Mouse (Mus musculus): ENCODE data around the gene Sfpq. TPM values are rescaled to one million over a fixed set of nuclear protein-coding genes. Genes with fewer than 3 reads are reported as not detected.

The Sfpq gene
- polyA plus RNA-seq, 1 experiment, result 47.9 TPM

- Histone ChIP-seq H3K27ac (ENCODE audit: insufficient read depth, low read depth, low read length) (no peak overlapping the region), H3K27me3 (ENCODE audit: control insufficient read depth, insufficient read depth, low read length) (no peaks in the 10 kb centered on the region), H3K36me3 (ENCODE audit: control insufficient read depth, insufficient read depth, low read length) (no peaks in the 10 kb centered on the region), H3K4me1 (ENCODE audit: control insufficient read depth, insufficient read depth, insufficient read length, low read length) (no peaks in the 10 kb centered on the region), H3K4me3 (ENCODE audit: low read depth, low read length) (no peak overlapping the region)
- 61% methylated on average over 4 of the region's 4 CpGs for WGBS
- TF ChIP-seq POLR2A (IDR thresholded peaks at IDR 0.05; ENCODE audit: low read depth, low read length), result no peak
- TF ChIP-seq CTCF (IDR thresholded peaks at IDR 0.05; ENCODE audit: extremely low read depth, insufficient read length, insufficient replicate concordance, low read depth, low read length), result no peak
Observed at GRCm38 (mm10) chr4:127016366-127016765, 4.8 kb upstream of the Sfpq start.

- TF ChIP-seq CTCF (IDR thresholded peaks at IDR 0.05; ENCODE audit: extremely low read depth, insufficient read length, insufficient replicate concordance, low read depth, low read length), result no peak
- no peak for TF ChIP-seq POLR2A (IDR thresholded peaks at IDR 0.05; ENCODE audit: low read depth, low read length)
- Histone ChIP-seq H3K4me3 (ENCODE audit: low read depth, low read length) (no peak overlapping the region), H3K4me1 (ENCODE audit: control insufficient read depth, insufficient read depth, insufficient read length, low read length) (no peaks in the 10 kb centered on the region), H3K27ac (ENCODE audit: insufficient read depth, low read depth, low read length) (no peak overlapping the region), H3K36me3 (ENCODE audit: control insufficient read depth, insufficient read depth, low read length) (peaks cover 14% of the 10 kb centered on the region), H3K27me3 (ENCODE audit: control insufficient read depth, insufficient read depth, low read length) (no peaks in the 10 kb centered on the region)
- WGBS, result 9% methylated on average over 13 of the region's 13 CpGs
Observed at GRCm38 (mm10) chr4:127020411-127021150, 543 bp upstream of the Sfpq start.

GRCm38 (mm10) chr4:127021989-127022626 is 984 bp downstream of the Sfpq start:
- no peaks in the 10 kb centered on the region for H3K27me3 ChIP-seq (ENCODE audit: control insufficient read depth, insufficient read depth, low read length)
- peak overlapping the region; percentile 89 for H3K4me3 ChIP-seq (ENCODE audit: low read depth, low read length)
- H3K27ac ChIP-seq (ENCODE audit: insufficient read depth, low read depth, low read length), result peak overlapping the region; percentile 95
- H3K4me1 ChIP-seq (ENCODE audit: control insufficient read depth, insufficient read depth, insufficient read length, low read length), result no peaks in the 10 kb centered on the region
- TF ChIP-seq CTCF (IDR thresholded peaks at IDR 0.05; ENCODE audit: extremely low read depth, insufficient read length, insufficient replicate concordance, low read depth, low read length) (peak; percentile 29; the same call in 1 of the 2 replicates), POLR2A (IDR thresholded peaks at IDR 0.05; ENCODE audit: low read depth, low read length) (peak; percentile 21; the same call in 1 of the 2 replicates)
- peaks cover 26% of the 10 kb centered on the region for H3K36me3 ChIP-seq (ENCODE audit: control insufficient read depth, insufficient read depth, low read length)
- under 1% methylated on average over 53 of the region's 53 CpGs for WGBS

GRCm38 (mm10) chr4:127023201-127023600 is 2.1 kb downstream of the Sfpq start:
- WGBS, result under 1% methylated on average over 9 of the region's 9 CpGs
- H3K36me3 ChIP-seq (ENCODE audit: control insufficient read depth, insufficient read depth, low read length), result peaks cover 36% of the 10 kb centered on the region
- TF ChIP-seq CTCF (IDR thresholded peaks at IDR 0.05; ENCODE audit: extremely low read depth, insufficient read length, insufficient replicate concordance, low read depth, low read length) (no peak), POLR2A (IDR thresholded peaks at IDR 0.05; ENCODE audit: low read depth, low read length) (no peak)

GRCm38 (mm10) chr4:127024240-127024639 is 3.1 kb downstream of the Sfpq start:
- H3K27ac ChIP-seq (ENCODE audit: insufficient read depth, low read depth, low read length), result no peak overlapping the region
- 15% methylated on average over 1 of the region's 1 CpGs for WGBS
- no peaks in the 10 kb centered on the region for H3K4me1 ChIP-seq (ENCODE audit: control insufficient read depth, insufficient read depth, insufficient read length, low read length)
- 0 out of 2 replicates have a peak overlapping the region, but pooled peaks have one; percentile 19 for H3K4me3 ChIP-seq (ENCODE audit: low read depth, low read length)
- H3K36me3 ChIP-seq (ENCODE audit: control insufficient read depth, insufficient read depth, low read length), result peaks cover 41% of the 10 kb centered on the region
- H3K27me3 ChIP-seq (ENCODE audit: control insufficient read depth, insufficient read depth, low read length), result no peaks in the 10 kb centered on the region
- TF ChIP-seq CTCF (IDR thresholded peaks at IDR 0.05; ENCODE audit: extremely low read depth, insufficient read length, insufficient replicate concordance, low read depth, low read length) (no peak), POLR2A (IDR thresholded peaks at IDR 0.05; ENCODE audit: low read depth, low read length) (no peak)

More at GRCm38 (mm10) chr4:127023201-127023600, 2.1 kb downstream of the Sfpq start:
- peak overlapping the region; percentile 56 for H3K4me3 ChIP-seq (ENCODE audit: low read depth, low read length)
- H3K27ac ChIP-seq (ENCODE audit: insufficient read depth, low read depth, low read length), result no peak overlapping the region
- no peaks in the 10 kb centered on the region for H3K27me3 ChIP-seq (ENCODE audit: control insufficient read depth, insufficient read depth, low read length)
- no peaks in the 10 kb centered on the region for H3K4me1 ChIP-seq (ENCODE audit: control insufficient read depth, insufficient read depth, insufficient read length, low read length)

- WGBS, result 79% methylated on average over 4 of the region's 4 CpGs
- TF ChIP-seq CTCF (IDR thresholded peaks at IDR 0.05; ENCODE audit: extremely low read depth, insufficient read length, insufficient replicate concordance, low read depth, low read length), result no peak
- no peak for TF ChIP-seq POLR2A (IDR thresholded peaks at IDR 0.05; ENCODE audit: low read depth, low read length)
- Histone ChIP-seq H3K27me3 (ENCODE audit: control insufficient read depth, insufficient read depth, low read length) (no peaks in the 10 kb centered on the region), H3K36me3 (ENCODE audit: control insufficient read depth, insufficient read depth, low read length) (peaks cover 54% of the 10 kb centered on the region), H3K4me3 (ENCODE audit: low read depth, low read length) (no peak overlapping the region), H3K27ac (ENCODE audit: insufficient read depth, low read depth, low read length) (no peak overlapping the region), H3K4me1 (ENCODE audit: control insufficient read depth, insufficient read depth, insufficient read length, low read length) (no peaks in the 10 kb centered on the region)
Observed at GRCm38 (mm10) chr4:127026826-127027225, 5.7 kb downstream of the Sfpq start.

Data from small intestine, adult 2 months (tissue).